Mouse (Mus musculus): Measurements from ENCODE around the gene Ncf1. TPM values are rescaled to one million over a fixed set of nuclear protein-coding genes. Genes with fewer than 3 reads are reported as not detected.

The Ncf1 gene
- polyA plus RNA-seq, 1 experiment from 2014 or later = 2.4 TPM

- WGBS = 74% methylated on average over 4 of the region's 4 CpGs
- Histone ChIP-seq H3K9me3 (replicated peaks; ENCODE audit: low read length) (no peaks in the 10 kb centered on the region), H3K4me2 (ENCODE audit: low read length) (no peak overlapping the region), H3K27me3 (ENCODE audit: insufficient read depth, low read length) (no peaks in the 10 kb centered on the region), H3K36me3 (ENCODE audit: insufficient read depth, low read length) (peaks cover 88% of the 10 kb centered on the region), H3K27ac (no peak overlapping the region), H3K4me1 (replicated peaks; ENCODE audit: insufficient read depth, low read length) (no peaks in the 10 kb centered on the region), H3K9ac (ENCODE audit: low read depth, low read length) (no peak overlapping the region), H3K4me3 (replicated peaks; ENCODE audit: low read depth, low read length) (no peak overlapping the region)
- ATAC-seq (replicated peaks; ENCODE audit: low FRiP score, low read depth) (no peak), DNase-seq (ENCODE audit: low spot score) (no peak)
- TF ChIP-seq CTCF (IDR thresholded peaks at IDR 0.05; ENCODE audit: low read depth) = no peak
Measured at GRCm38 (mm10) chr5:134258395-134258794, 29.0 kb upstream of the Ncf1 start.

DNA sequence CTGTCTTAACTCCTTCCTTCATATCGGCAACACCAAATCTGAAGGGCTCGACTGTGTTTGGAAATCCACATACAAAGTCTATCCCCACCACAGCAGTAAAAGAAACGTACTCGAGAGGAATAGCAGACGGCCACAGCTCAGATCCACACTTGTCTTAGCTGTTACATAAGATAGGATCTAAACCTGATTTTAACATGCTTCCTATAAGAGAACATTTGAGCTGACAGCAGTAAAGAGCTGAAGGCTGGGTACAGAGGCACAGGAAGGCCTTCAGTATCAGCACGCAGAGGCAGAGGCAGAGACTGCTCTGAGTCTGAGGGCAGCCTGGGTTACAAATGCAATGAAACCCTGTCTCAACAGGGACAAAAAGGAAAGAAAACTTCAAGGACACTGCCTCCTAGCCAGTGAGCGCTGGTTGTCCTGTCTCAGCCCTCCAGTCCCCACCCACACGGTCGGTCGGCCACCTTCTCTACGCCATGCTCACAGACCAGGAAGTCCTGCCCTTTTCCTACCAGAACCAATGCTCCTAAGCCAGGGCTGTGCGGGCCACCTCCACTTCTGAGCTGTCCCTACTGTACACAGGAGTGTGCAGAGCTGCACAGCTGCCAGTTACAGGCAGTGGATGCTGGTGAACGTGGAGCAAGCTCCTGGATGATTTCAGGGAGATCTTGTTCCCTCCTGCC lies 28.1 kb upstream of the Ncf1 start:
- TF ChIP-seq CTCF (IDR thresholded peaks at IDR 0.05; ENCODE audit: low read depth) = no peak
- Histone ChIP-seq H3K9ac (ENCODE audit: low read depth, low read length) (no peak overlapping the region), H3K4me2 (ENCODE audit: low read length) (no peak overlapping the region), H3K27ac (0 out of 2 replicates have a peak overlapping the region, but pooled peaks have one; percentile 36), H3K27me3 (ENCODE audit: insufficient read depth, low read length) (no peaks in the 10 kb centered on the region), H3K9me3 (replicated peaks; ENCODE audit: low read length) (no peaks in the 10 kb centered on the region), H3K4me3 (replicated peaks; ENCODE audit: low read depth, low read length) (no peak overlapping the region), H3K4me1 (replicated peaks; ENCODE audit: insufficient read depth, low read length) (no peaks in the 10 kb centered on the region), H3K36me3 (ENCODE audit: insufficient read depth, low read length) (peaks cover 89% of the 10 kb centered on the region)
- ATAC-seq (replicated peaks; ENCODE audit: low FRiP score, low read depth) (no peak), DNase-seq (ENCODE audit: low spot score) (no peak)
- WGBS = 89% methylated on average over 13 of the region's 13 CpGs

DNA sequence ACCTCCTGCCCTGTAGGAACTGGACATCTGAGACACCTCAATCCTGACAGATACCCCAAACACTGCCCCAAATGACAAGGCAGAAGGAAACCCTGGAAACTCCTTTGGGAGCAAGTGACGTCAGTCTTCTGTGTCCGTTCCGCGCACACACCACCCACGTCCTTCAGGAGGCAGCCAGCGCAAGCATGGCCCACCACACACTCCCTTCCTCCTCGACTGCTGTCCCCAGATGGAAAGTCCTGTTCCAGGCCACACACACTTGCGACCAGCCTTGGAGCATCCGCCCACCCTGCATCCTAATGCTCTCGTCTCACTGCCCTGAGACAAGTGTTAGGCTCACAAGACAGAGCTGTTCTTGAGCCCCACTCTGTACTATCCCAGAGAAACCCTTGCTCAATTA lies 25.9 kb upstream of the Ncf1 start:
- H3K4me1 ChIP-seq (replicated peaks; ENCODE audit: insufficient read depth, low read length) = no peaks in the 10 kb centered on the region
- TF ChIP-seq CTCF (IDR thresholded peaks at IDR 0.05; ENCODE audit: low read depth) = no peak
- 92% methylated on average over 10 of the region's 10 CpGs for WGBS

DNA sequence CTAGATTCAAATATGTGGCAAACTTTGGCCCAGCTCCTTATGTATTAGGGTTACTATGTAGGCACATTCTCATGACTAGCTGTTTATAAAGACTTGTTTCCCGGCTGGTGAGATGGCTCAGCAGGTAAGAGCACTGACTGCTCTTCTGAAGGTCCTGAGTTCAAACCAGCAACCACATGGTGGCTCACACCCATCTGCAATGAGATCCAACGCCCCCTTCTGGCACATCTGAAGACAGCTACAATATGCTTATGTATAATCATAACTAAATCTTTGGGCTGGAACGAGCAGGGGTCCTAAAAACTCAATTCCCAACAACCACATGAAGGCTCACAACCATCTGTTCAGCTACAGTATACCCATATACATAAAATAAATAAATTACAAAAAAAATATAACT lies 24.4 kb upstream of the Ncf1 start:
- WGBS = 71% methylated on average over 3 of the region's 3 CpGs

More for the DNA sequence above, 25.9 kb upstream of the Ncf1 start:
- H3K4me2 ChIP-seq (ENCODE audit: low read length) = no peak overlapping the region
- no peak overlapping the region for H3K4me3 ChIP-seq (replicated peaks; ENCODE audit: low read depth, low read length)
- no peak overlapping the region for H3K27ac ChIP-seq
- H3K36me3 ChIP-seq (ENCODE audit: insufficient read depth, low read length) = peaks cover 91% of the 10 kb centered on the region
- ATAC-seq (replicated peaks; ENCODE audit: low FRiP score, low read depth) (no peak), DNase-seq (ENCODE audit: low spot score) (no peak)
- no peak overlapping the region for H3K9ac ChIP-seq (ENCODE audit: low read depth, low read length)
- H3K9me3 ChIP-seq (replicated peaks; ENCODE audit: low read length) = no peaks in the 10 kb centered on the region
- no peaks in the 10 kb centered on the region for H3K27me3 ChIP-seq (ENCODE audit: insufficient read depth, low read length)

DNA sequence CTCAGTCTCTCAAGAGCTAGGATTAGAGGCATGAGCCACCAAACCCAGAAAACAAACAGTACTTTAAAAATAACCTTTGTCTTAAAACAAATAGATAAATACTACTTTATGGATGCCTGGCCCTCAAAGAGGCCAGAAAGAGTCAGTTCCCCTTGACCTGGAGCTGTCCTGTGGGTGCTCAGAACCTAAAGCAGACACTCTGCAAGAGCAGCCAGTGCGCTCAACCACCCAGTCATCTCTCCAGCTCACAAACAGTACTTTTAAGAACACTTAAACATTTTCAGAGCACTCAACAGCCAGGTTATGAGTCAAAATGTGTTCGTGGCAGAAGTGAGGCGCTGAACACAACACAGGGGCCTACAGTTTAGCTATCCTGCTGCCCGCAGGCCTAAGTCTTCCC lies 21.7 kb upstream of the Ncf1 start:
- no peak for TF ChIP-seq CTCF (IDR thresholded peaks at IDR 0.05; ENCODE audit: low read depth)
- no peaks in the 10 kb centered on the region for H3K4me1 ChIP-seq (replicated peaks; ENCODE audit: insufficient read depth, low read length)
- H3K4me3 ChIP-seq (replicated peaks; ENCODE audit: low read depth, low read length) = no peak overlapping the region
- H3K9me3 ChIP-seq (replicated peaks; ENCODE audit: low read length) = no peaks in the 10 kb centered on the region
- no peak overlapping the region for H3K27ac ChIP-seq
- H3K4me2 ChIP-seq (ENCODE audit: low read length) = no peak overlapping the region
- DNase-seq (ENCODE audit: low spot score) (no peak), ATAC-seq (replicated peaks; ENCODE audit: low FRiP score, low read depth) (no peak)
- H3K27me3 ChIP-seq (ENCODE audit: insufficient read depth, low read length) = no peaks in the 10 kb centered on the region
- 99% methylated on average over 4 of the region's 4 CpGs for WGBS
- peaks cover 96% of the 10 kb centered on the region for H3K36me3 ChIP-seq (ENCODE audit: insufficient read depth, low read length)
- H3K9ac ChIP-seq (ENCODE audit: low read depth, low read length) = no peak overlapping the region

More for the DNA sequence above, 24.4 kb upstream of the Ncf1 start:
- H3K4me2 ChIP-seq (ENCODE audit: low read length) = no peak overlapping the region
- DNase-seq (ENCODE audit: low spot score) (no peak), ATAC-seq (replicated peaks; ENCODE audit: low FRiP score, low read depth) (no peak)
- no peaks in the 10 kb centered on the region for H3K9me3 ChIP-seq (replicated peaks; ENCODE audit: low read length)
- no peak overlapping the region for H3K4me3 ChIP-seq (replicated peaks; ENCODE audit: low read depth, low read length)
- H3K27me3 ChIP-seq (ENCODE audit: insufficient read depth, low read length) = no peaks in the 10 kb centered on the region
- H3K4me1 ChIP-seq (replicated peaks; ENCODE audit: insufficient read depth, low read length) = no peaks in the 10 kb centered on the region
- peak; percentile 45; the same call in 1 of the 2 replicates for TF ChIP-seq CTCF (IDR thresholded peaks at IDR 0.05; ENCODE audit: low read depth)
- H3K36me3 ChIP-seq (ENCODE audit: insufficient read depth, low read length) = peaks cover 90% of the 10 kb centered on the region
- H3K9ac ChIP-seq (ENCODE audit: low read depth, low read length) = no peak overlapping the region
- H3K27ac ChIP-seq = no peak overlapping the region

DNA sequence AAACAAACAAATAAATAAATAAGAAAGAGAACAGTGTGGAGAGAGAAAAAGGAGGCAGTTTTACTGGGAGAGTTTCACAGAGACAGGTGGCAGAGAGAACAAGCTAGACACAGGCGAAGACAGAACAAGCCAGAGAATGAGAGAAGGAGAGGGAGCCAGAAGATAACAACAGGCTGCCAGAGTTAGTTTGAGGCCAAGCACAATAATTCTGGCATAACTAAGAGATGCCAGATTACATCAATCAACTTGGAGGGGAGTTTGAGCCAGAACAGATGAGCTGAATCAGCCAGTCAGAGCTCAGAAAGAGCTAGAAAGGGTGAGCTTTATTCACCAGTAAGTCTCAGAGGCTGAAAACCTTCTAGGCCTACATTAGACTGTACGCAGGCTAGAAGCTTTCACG lies 21.2 kb upstream of the Ncf1 start:
- no peak overlapping the region for H3K9ac ChIP-seq (ENCODE audit: low read depth, low read length)
- no peak overlapping the region for H3K4me3 ChIP-seq (replicated peaks; ENCODE audit: low read depth, low read length)
- WGBS = 86% methylated on average over 3 of the region's 3 CpGs
- no peak overlapping the region for H3K4me2 ChIP-seq (ENCODE audit: low read length)
- H3K27ac ChIP-seq = no peak overlapping the region
- H3K36me3 ChIP-seq (ENCODE audit: insufficient read depth, low read length) = peaks cover 93% of the 10 kb centered on the region
- no peaks in the 10 kb centered on the region for H3K4me1 ChIP-seq (replicated peaks; ENCODE audit: insufficient read depth, low read length)
- H3K9me3 ChIP-seq (replicated peaks; ENCODE audit: low read length) = no peaks in the 10 kb centered on the region
- ATAC-seq (replicated peaks; ENCODE audit: low FRiP score, low read depth) (no peak), DNase-seq (ENCODE audit: low spot score) (no peak)
- H3K27me3 ChIP-seq (ENCODE audit: insufficient read depth, low read length) = no peaks in the 10 kb centered on the region
- no peak for TF ChIP-seq CTCF (IDR thresholded peaks at IDR 0.05; ENCODE audit: low read depth)

- no peak for ATAC-seq (replicated peaks; ENCODE audit: low FRiP score, low read depth)
- Histone ChIP-seq H3K9ac (ENCODE audit: low read depth, low read length) (no peak overlapping the region), H3K9me3 (replicated peaks; ENCODE audit: low read length) (no peaks in the 10 kb centered on the region), H3K4me3 (replicated peaks; ENCODE audit: low read depth, low read length) (no peak overlapping the region), H3K4me2 (ENCODE audit: low read length) (no peak overlapping the region), H3K36me3 (ENCODE audit: insufficient read depth, low read length) (peaks cover 92% of the 10 kb centered on the region), H3K4me1 (replicated peaks; ENCODE audit: insufficient read depth, low read length) (no peaks in the 10 kb centered on the region), H3K27me3 (ENCODE audit: insufficient read depth, low read length) (no peaks in the 10 kb centered on the region), H3K27ac (no peak overlapping the region)
- DNase-seq (ENCODE audit: low spot score) = no peak
- WGBS = 92% methylated on average over 8 of the region's 8 CpGs
- TF ChIP-seq CTCF (IDR thresholded peaks at IDR 0.05; ENCODE audit: low read depth) = no peak
Measured at GRCm38 (mm10) chr5:134249245-134249649, 19.8 kb upstream of the Ncf1 start.
